Mouse (Mus musculus) c-Kit-negative CD71-positive TER-119-positive erythroid progenitor cells, embryonic 14.5 days (primary cell): ENCODE measurements around the gene Dnlz.
A peak's percentile ranks its signal among the peaks of the same experiment; 100 is the strongest.

Source experiments
- DNase-seq: peaks from one replicate; pipeline ENCODE4 v3.0.0-alpha.2; 2013; ENCODE audit warnings: low read depth, low spot score

The Dnlz gene

GRCm38 (mm10) chr2:26357484-26357883 lies 5.6 kb upstream of the Dnlz start:
- DNase-seq: no peak

GRCm38 (mm10) chr2:26356678-26357077 lies 4.8 kb upstream of the Dnlz start:
- no peak for DNase-seq

DNA sequence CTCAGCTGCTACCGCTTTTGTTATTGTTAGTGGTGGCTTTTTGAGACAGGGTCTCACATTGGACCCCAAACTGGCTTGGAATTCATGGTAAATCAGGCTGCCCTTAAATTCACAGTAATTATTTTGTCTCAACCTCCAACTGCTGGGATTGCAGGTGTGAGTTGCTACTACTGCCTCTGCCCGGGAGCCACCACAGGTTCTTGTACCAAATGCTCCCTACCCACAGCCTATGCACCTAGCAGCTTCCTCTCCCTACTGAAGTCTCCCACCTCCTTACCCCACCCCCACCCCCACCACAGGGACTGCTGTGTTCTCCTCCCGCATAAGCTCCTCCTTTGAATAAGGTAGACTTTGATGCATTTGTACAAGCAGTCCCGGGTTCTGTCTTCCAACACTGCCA lies 4.3 kb upstream of the Dnlz start:
- DNase-seq: no peak

- no peak for DNase-seq
Measured at GRCm38 (mm10) chr2:26354401-26354800, 2.5 kb upstream of the Dnlz start.

DNA sequence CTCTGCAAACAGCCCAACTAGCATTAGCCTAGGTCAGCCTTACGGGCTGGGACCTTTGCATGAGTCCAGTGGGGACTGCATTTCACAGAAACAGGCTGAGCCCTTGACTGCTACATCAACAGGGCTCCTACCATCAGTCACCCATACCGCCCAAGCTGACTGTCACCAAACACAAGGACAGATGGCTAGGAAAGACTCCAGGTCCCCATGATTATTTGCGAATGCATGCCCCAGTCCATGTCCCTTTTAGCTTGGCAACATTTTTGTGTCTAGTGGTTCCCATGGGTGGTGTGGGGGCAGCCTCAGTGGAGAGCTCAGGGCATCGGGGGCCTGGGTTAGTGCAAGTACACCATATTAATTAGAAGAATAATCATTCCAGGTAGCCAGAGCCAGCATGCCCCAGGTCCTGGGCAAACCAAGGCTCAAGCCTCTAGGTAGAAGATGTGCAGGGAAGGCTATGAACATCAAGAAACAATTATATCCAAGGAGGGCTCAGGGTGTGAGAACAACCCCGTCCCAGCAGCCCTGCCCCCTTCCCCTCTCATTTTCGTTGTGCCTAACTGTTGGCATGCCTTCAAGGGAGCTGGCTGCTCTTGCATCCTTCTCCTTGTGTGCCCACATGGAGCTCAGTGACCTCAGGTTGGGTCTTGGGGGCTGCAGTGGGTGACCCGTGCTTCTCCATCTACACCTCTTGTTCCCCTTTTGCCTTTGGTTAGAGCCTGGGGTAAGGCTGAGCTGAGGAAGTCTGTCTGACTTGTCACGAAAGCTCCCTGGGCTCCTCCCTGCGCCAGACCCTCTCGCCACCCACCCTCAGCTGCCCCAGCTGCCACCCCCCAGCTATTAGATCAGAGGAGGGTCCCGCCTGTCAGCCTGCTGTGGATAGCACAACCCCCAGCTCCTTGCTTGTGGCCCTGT lies 1.4 kb upstream of the Dnlz start:
- no peak for DNase-seq

- peak; percentile 20 for DNase-seq
Measured at GRCm38 (mm10) chr2:26352291-26352910, 491 bp upstream of the Dnlz start.

- no peak for DNase-seq
Measured at GRCm38 (mm10) chr2:26348241-26348640, 3.7 kb downstream of the Dnlz start.

DNA sequence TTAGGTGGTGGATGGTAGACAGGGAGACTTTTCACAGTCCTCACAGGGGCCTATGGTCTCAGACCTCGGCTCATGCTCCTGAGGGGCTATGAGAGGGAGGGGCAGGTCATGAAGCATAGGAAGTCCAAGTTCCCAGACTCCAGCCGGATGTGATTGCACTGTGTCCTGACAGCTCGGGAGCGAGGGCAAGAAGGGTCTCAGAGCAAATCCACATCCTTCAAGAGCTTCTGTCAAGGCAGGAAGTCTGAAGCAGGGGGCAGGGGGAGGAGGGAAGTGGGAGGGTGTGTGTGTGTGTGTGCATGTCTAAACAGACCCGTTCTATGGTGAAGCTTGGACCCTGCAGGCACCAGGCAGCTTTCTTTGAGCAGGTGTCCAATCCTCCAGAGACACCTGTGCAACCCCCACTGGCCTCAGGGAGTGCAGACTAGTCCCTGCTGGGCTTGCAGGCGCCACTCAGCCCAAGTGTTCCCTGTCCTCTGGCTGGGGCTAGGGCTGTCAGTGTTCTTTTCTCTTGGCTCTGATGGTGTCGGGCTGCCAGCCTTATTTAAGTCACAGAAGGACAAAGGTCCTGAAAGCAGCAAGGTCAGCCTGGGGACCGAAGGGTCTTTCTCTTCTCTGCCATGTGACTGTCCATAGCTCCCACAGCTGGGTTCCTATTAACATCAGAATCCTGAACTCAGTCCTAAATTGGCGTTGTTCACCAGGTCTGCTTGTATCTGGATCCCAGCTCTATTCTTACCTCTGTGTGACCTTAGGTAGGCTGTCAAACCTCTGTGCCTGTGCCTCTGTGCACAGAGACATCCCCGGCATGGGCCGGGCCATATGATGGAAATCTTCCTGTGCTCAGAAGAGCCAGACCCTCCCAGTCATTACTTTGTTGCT lies 9.1 kb downstream of the Dnlz start:
- DNase-seq: no peak

DNA sequence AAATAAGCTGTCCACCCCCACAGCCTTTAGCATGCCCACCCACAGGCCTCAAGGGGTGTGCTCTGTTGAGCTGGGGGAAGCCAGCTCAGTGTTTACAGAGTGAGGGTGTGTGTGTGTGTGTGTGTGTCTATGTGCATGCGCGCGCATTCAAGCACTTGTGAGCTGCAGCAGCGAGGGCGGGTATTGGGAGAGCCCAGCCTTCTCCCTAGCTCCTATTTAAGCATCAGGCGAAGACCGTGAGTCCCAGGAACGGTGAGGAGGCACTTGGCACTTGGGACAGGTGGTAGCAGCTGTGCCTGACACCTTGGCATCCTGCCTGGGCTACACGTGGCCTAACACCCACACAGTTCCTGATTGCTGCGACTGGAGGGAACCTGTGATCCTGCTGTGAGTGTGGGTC lies 9.9 kb downstream of the Dnlz start:
- no peak for DNase-seq

DNA sequence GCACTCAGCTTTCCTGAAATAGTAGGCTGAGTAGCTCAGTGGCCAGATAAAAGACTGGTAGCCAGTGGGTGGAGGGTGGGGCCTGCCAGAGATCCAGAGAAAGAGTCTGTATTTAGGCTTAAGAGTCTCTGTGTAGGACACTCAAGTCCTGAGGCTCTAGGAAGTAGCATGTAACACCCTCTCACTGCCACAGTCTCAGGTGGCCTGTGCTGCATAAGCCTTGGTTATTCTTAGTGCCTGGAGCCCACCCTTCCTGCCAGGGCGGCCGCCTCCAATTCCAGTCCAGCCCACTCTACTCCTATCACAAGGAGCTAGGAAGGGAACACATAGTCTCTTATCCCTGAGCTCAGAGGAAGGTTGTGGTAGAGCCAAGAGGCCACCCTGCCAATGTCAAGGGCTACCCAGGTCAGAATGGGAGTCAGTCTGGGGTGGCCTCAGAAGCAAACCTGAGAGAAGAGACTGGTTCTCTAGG lies 10.4 kb downstream of the Dnlz start:
- no peak for DNase-seq

DNA sequence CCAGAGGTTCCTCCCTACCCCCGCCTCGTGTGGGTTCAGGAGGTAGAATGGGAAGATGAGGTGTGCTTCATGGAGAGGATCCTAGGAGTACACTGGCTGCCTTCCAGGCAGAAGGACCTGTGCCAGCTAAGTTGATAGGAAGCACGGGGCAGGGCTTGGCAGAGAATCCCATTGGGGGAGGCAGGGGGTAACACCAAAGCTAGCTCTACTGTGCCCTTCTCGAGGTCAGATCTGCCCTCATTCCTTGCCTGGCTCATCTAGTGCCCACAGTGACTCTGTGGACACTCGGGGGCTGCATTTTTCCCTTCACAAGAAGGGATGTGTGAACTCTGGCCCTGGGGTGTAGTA lies 12.7 kb downstream of the Dnlz start:
- DNase-seq: no peak

GRCm38 (mm10) chr2:26338302-26339203 lies 13.4 kb downstream of the Dnlz start:
- DNase-seq: no peak

DNA sequence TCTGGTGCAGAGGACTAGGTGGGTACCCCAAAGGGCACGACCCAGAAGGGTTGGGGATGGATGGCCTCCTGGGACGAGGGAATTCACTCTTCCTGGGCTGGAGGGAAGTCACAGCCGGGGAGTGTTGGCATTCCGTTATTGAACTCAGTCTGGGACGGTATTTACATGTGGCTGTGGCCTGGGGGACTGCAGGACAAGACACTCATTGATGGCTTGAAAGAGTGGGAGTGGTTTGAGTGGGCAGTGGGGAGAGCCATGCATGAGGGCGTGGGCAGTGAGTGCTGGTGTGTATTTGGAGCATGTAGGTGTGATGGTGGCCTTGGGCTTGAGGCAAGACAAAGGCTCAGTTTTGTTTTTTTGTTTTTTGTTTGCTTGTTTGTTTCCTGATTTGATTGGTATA lies 21.2 kb downstream of the Dnlz start:
- DNase-seq: no peak

GRCm38 (mm10) chr2:26330056-26330468 lies 21.8 kb downstream of the Dnlz start:
- DNase-seq: no peak

GRCm38 (mm10) chr2:26329402-26329801 lies 22.5 kb downstream of the Dnlz start:
- DNase-seq: no peak

GRCm38 (mm10) chr2:26327852-26328251 lies 24.1 kb downstream of the Dnlz start:
- no peak for DNase-seq

DNA sequence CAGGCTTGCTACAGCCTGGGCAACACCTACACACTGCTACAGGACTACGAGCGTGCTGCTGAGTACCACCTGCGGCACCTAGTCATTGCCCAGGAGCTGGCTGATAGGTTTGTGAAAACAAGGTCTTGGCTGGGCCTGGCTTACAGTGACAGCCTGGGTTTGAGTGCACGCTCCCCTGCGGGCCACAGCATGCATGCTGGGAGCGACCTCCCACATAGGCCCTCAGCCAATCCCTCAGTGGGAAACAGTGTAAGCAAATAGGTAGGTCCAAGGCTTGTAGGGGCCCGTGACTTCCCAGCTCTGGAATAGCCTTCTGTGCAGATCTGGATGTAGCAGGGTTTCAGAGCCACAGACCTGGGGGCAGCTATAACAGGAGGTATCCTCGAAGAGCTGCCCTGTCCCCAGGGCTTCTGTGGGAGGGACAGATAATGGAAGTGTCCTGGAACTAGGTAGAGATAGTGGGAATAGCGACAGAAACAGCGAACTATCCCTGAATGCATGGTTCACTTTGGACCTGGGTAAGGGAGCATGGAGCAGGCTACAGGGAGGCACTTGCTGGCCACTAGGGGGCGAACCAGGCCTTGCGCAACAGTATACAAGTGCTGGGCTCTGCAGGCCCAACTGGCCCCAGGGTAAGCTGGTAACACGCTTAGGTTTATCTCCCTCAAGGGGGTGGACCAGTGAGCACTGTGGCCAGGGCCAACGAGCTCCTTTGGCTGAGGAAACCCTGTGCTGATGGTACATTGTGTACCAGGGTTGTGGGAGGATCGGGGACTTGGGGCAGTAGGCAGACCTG lies 26.3 kb downstream of the Dnlz start:
- DNase-seq: peak; percentile 33

DNA sequence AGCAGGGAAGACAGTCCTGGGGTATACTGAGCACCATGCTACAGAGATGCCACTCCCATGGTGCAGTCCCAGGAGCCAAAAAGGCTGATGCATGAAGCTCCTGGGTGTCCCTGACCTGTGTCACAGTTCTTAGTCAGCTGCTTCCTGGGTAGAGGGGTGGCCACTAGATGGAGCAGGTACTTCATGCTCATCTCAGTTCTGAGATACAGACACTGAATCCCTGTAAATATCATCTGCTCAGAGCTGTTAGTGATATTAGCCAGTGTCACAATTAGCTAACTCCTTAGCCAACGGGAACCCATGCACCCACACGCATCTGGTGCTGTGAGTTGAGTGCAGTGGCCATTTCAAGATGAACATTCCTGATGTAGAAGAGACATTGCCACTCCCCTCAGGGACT lies 27.0 kb downstream of the Dnlz start:
- no peak for DNase-seq

DNA sequence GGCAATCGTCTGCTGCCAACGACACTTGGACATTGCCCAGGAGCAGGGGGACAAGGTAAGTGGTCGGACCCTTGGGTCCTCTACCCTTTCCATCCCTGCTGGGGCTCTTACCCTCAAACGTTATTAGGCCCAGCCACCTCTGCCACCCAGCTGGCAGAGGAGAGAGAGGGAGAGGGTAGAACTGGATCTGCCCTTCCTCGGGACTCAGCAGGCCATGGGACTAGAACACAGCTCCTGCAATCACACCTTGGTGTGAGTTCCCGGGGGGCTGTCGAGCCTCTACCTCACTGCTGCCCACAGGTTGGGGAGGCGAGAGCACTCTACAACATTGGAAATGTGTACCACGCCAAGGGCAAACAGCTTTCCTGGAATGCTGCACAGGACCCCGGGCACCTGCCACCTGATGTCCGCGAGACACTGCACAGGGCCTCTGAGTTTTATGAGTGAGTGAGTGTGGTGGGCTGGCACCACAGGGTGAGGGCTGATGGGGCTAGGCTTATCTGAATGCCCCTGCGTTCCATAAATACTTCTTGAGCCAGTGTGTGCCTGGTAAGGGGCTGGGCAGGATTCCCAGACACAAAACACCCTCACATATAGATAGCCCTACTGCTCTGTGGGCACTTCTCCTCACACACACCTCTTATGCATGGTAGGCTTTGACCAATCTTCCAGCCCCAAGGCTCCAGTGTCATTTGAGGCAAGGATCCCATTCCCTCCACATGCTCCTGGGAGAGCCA lies 28.2 kb downstream of the Dnlz start:
- no peak for DNase-seq
